Mouse (Mus musculus): Measurements from ENCODE around the gene Cldn3. TPM values are rescaled to one million over a fixed set of nuclear protein-coding genes. Genes with fewer than 3 reads are reported as not detected.

The Cldn3 gene
- polyA plus RNA-seq, 1 experiment, result 14.7 TPM

GRCm38 (mm10) chr5:135012671-135013441 is 26.8 kb downstream of the Cldn3 start:
- WGBS, result 28% methylated on average over 16 of the region's 16 CpGs
- Histone ChIP-seq H3K4me1 (replicated peaks; ENCODE audit: control insufficient read depth, insufficient read depth, low read length) (peaks cover 12% of the 10 kb centered on the region), H3K27ac (ENCODE audit: control insufficient read depth, insufficient read depth, low read length) (no peak overlapping the region)

GRCm38 (mm10) chr5:135015497-135015896 is 29.5 kb downstream of the Cldn3 start:
- H3K4me3 ChIP-seq (ENCODE audit: control insufficient read depth, insufficient read depth, low read length), result no peak overlapping the region
- peaks cover 4% of the 10 kb centered on the region; the same call in 1 of the 2 replicates for H3K4me1 ChIP-seq (replicated peaks; ENCODE audit: control insufficient read depth, insufficient read depth, low read length)
- TF ChIP-seq CTCF (IDR thresholded peaks at IDR 0.05; ENCODE audit: borderline replicate concordance, control insufficient read depth, extremely low read depth, insufficient read depth, low read length, poor library complexity), result peak; percentile 87; the same call in 1 of the 2 replicates
- no peak for TF ChIP-seq POLR2A (IDR thresholded peaks at IDR 0.05; ENCODE audit: control insufficient read depth, extremely low read depth, insufficient read depth, low read length, poor library complexity)
- peak; percentile 87 for DNase-seq
- H3K27ac ChIP-seq (ENCODE audit: control insufficient read depth, insufficient read depth, low read length), result no peak overlapping the region
- H3K36me3 ChIP-seq (ENCODE audit: control insufficient read depth, insufficient read depth, low read length), result no peaks in the 10 kb centered on the region
- H3K27me3 ChIP-seq (ENCODE audit: control insufficient read depth, insufficient read depth, low read length), result no peaks in the 10 kb centered on the region
- 15% methylated on average over 7 of the region's 7 CpGs for WGBS

More at GRCm38 (mm10) chr5:135012671-135013441, 26.8 kb downstream of the Cldn3 start:
- peak; percentile 85 for DNase-seq
- TF ChIP-seq CTCF (IDR thresholded peaks at IDR 0.05; ENCODE audit: borderline replicate concordance, control insufficient read depth, extremely low read depth, insufficient read depth, low read length, poor library complexity) (peak; percentile 85), POLR2A (IDR thresholded peaks at IDR 0.05; ENCODE audit: control insufficient read depth, extremely low read depth, insufficient read depth, low read length, poor library complexity) (no peak)
- no peaks in the 10 kb centered on the region for H3K36me3 ChIP-seq (ENCODE audit: control insufficient read depth, insufficient read depth, low read length)
- H3K27me3 ChIP-seq (ENCODE audit: control insufficient read depth, insufficient read depth, low read length), result no peaks in the 10 kb centered on the region
- no peak overlapping the region for H3K4me3 ChIP-seq (ENCODE audit: control insufficient read depth, insufficient read depth, low read length)

GRCm38 (mm10) chr5:135016224-135016759 is 30.3 kb downstream of the Cldn3 start:
- TF ChIP-seq CTCF (IDR thresholded peaks at IDR 0.05; ENCODE audit: borderline replicate concordance, control insufficient read depth, extremely low read depth, insufficient read depth, low read length, poor library complexity), result no peak
- no peak for TF ChIP-seq POLR2A (IDR thresholded peaks at IDR 0.05; ENCODE audit: control insufficient read depth, extremely low read depth, insufficient read depth, low read length, poor library complexity)
- WGBS, result 68% methylated on average over 4 of the region's 4 CpGs
- Histone ChIP-seq H3K36me3 (ENCODE audit: control insufficient read depth, insufficient read depth, low read length) (no peaks in the 10 kb centered on the region), H3K4me3 (ENCODE audit: control insufficient read depth, insufficient read depth, low read length) (no peak overlapping the region), H3K4me1 (replicated peaks; ENCODE audit: control insufficient read depth, insufficient read depth, low read length) (no peaks in the 10 kb centered on the region), H3K27me3 (ENCODE audit: control insufficient read depth, insufficient read depth, low read length) (no peaks in the 10 kb centered on the region), H3K27ac (ENCODE audit: control insufficient read depth, insufficient read depth, low read length) (no peak overlapping the region)
- no peak for DNase-seq

- TF ChIP-seq CTCF (IDR thresholded peaks at IDR 0.05; ENCODE audit: borderline replicate concordance, control insufficient read depth, extremely low read depth, insufficient read depth, low read length, poor library complexity) (no peak), POLR2A (IDR thresholded peaks at IDR 0.05; ENCODE audit: control insufficient read depth, extremely low read depth, insufficient read depth, low read length, poor library complexity) (no peak)
- Histone ChIP-seq H3K4me3 (ENCODE audit: control insufficient read depth, insufficient read depth, low read length) (no peak overlapping the region), H3K27ac (ENCODE audit: control insufficient read depth, insufficient read depth, low read length) (no peak overlapping the region), H3K27me3 (ENCODE audit: control insufficient read depth, insufficient read depth, low read length) (peaks cover 2% of the 10 kb centered on the region; the same call in 1 of the 2 replicates), H3K36me3 (ENCODE audit: control insufficient read depth, insufficient read depth, low read length) (no peaks in the 10 kb centered on the region), H3K4me1 (replicated peaks; ENCODE audit: control insufficient read depth, insufficient read depth, low read length) (peaks cover 30% of the 10 kb centered on the region)
- 77% methylated on average over 6 of the region's 6 CpGs for WGBS
- DNase-seq, result no peak
These were observed 35.8 kb downstream of the Cldn3 start for GRCm38 (mm10) chr5:135021814-135022213.

GRCm38 (mm10) chr5:135023344-135024173 is 37.5 kb downstream of the Cldn3 start, which contains the start of gene Stx1a:
Gene Stx1a, plus strand, starts transcription at chr5:135023482.
- peaks cover 2% of the 10 kb centered on the region; the same call in 1 of the 2 replicates for H3K27me3 ChIP-seq (ENCODE audit: control insufficient read depth, insufficient read depth, low read length)
- peak within 1 kb of the TSS; percentile 73 for H3K4me3 ChIP-seq (ENCODE audit: control insufficient read depth, insufficient read depth, low read length)
- no peaks in the 10 kb centered on the region for H3K36me3 ChIP-seq (ENCODE audit: control insufficient read depth, insufficient read depth, low read length)
- no peak for TF ChIP-seq CTCF (IDR thresholded peaks at IDR 0.05; ENCODE audit: borderline replicate concordance, control insufficient read depth, extremely low read depth, insufficient read depth, low read length, poor library complexity)
- no peak for TF ChIP-seq POLR2A (IDR thresholded peaks at IDR 0.05; ENCODE audit: control insufficient read depth, extremely low read depth, insufficient read depth, low read length, poor library complexity)
- under 1% methylated on average over 61 of the region's 61 CpGs for WGBS
- H3K4me1 ChIP-seq (replicated peaks; ENCODE audit: control insufficient read depth, insufficient read depth, low read length), result peaks cover 30% of the 10 kb centered on the region
- H3K27ac ChIP-seq (ENCODE audit: control insufficient read depth, insufficient read depth, low read length), result no peak within 1 kb of the TSS
- DNase-seq, result peak; percentile 91

GRCm38 (mm10) chr5:135024665-135025224 is 38.7 kb downstream of the Cldn3 start:
- H3K4me1 ChIP-seq (replicated peaks; ENCODE audit: control insufficient read depth, insufficient read depth, low read length), result peaks cover 30% of the 10 kb centered on the region
- no peak overlapping the region for H3K27ac ChIP-seq (ENCODE audit: control insufficient read depth, insufficient read depth, low read length)
- peaks cover 2% of the 10 kb centered on the region; the same call in 1 of the 2 replicates for H3K27me3 ChIP-seq (ENCODE audit: control insufficient read depth, insufficient read depth, low read length)
- no peak overlapping the region for H3K4me3 ChIP-seq (ENCODE audit: control insufficient read depth, insufficient read depth, low read length)
- DNase-seq, result no peak
- H3K36me3 ChIP-seq (ENCODE audit: control insufficient read depth, insufficient read depth, low read length), result no peaks in the 10 kb centered on the region
- 3% methylated on average over 11 of the region's 11 CpGs for WGBS
- TF ChIP-seq CTCF (IDR thresholded peaks at IDR 0.05; ENCODE audit: borderline replicate concordance, control insufficient read depth, extremely low read depth, insufficient read depth, low read length, poor library complexity) (no peak), POLR2A (IDR thresholded peaks at IDR 0.05; ENCODE audit: control insufficient read depth, extremely low read depth, insufficient read depth, low read length, poor library complexity) (no peak)

Data from thymus, adult 2 months (tissue).